Mouse (Mus musculus): ENCODE measurements at regions not wholly inside any gene's neighbourhood (a gene's known extent, or its start where the extent isn't known, plus 50 kb on each side); places are given as distances from the start of the nearest gene placed in this dataset.

- no peak overlapping the region for H3K4me3 ChIP-seq (ENCODE audit: low read depth, low read length)
- no peaks in the 10 kb centered on the region for H3K4me1 ChIP-seq (ENCODE audit: control insufficient read depth, insufficient read depth, insufficient read length, low read length)
- H3K27ac ChIP-seq (ENCODE audit: insufficient read depth, low read depth, low read length) = no peak overlapping the region
- WGBS = 76% methylated on average over 6 of the region's 6 CpGs
- TF ChIP-seq POLR2A (IDR thresholded peaks at IDR 0.05; ENCODE audit: low read depth, low read length) (no peak), CTCF (IDR thresholded peaks at IDR 0.05; ENCODE audit: extremely low read depth, insufficient read length, insufficient replicate concordance, low read depth, low read length) (no peak)
- H3K27me3 ChIP-seq (ENCODE audit: control insufficient read depth, insufficient read depth, low read length) = no peaks in the 10 kb centered on the region
- H3K36me3 ChIP-seq (ENCODE audit: control insufficient read depth, insufficient read depth, low read length) = no peaks in the 10 kb centered on the region
Observed at GRCm38 (mm10) chr7:125250970-125251585, 193.4 kb upstream of the Kdm8 start.

- Histone ChIP-seq H3K4me3 (ENCODE audit: low read depth, low read length) (no peak overlapping the region), H3K27ac (ENCODE audit: insufficient read depth, low read depth, low read length) (no peak overlapping the region), H3K4me1 (ENCODE audit: control insufficient read depth, insufficient read depth, insufficient read length, low read length) (no peaks in the 10 kb centered on the region), H3K27me3 (ENCODE audit: control insufficient read depth, insufficient read depth, low read length) (no peaks in the 10 kb centered on the region), H3K36me3 (ENCODE audit: control insufficient read depth, insufficient read depth, low read length) (no peaks in the 10 kb centered on the region)
- TF ChIP-seq CTCF (IDR thresholded peaks at IDR 0.05; ENCODE audit: extremely low read depth, insufficient read length, insufficient replicate concordance, low read depth, low read length) (no peak), POLR2A (IDR thresholded peaks at IDR 0.05; ENCODE audit: low read depth, low read length) (no peak)
- 21% methylated on average over 4 of the region's 4 CpGs for WGBS
Observed at GRCm38 (mm10) chr7:125254302-125254701, 190.2 kb upstream of the Kdm8 start.

GRCm38 (mm10) chr7:125259016-125259415, 185.5 kb upstream of the Kdm8 start:
- no peak overlapping the region for H3K4me3 ChIP-seq (ENCODE audit: low read depth, low read length)
- no peaks in the 10 kb centered on the region for H3K36me3 ChIP-seq (ENCODE audit: control insufficient read depth, insufficient read depth, low read length)
- H3K27ac ChIP-seq (ENCODE audit: insufficient read depth, low read depth, low read length) = no peak overlapping the region
- no peaks in the 10 kb centered on the region for H3K4me1 ChIP-seq (ENCODE audit: control insufficient read depth, insufficient read depth, insufficient read length, low read length)
- H3K27me3 ChIP-seq (ENCODE audit: control insufficient read depth, insufficient read depth, low read length) = no peaks in the 10 kb centered on the region
- TF ChIP-seq CTCF (IDR thresholded peaks at IDR 0.05; ENCODE audit: extremely low read depth, insufficient read length, insufficient replicate concordance, low read depth, low read length) = no peak
- TF ChIP-seq POLR2A (IDR thresholded peaks at IDR 0.05; ENCODE audit: low read depth, low read length) = no peak

- TF ChIP-seq CTCF (IDR thresholded peaks at IDR 0.05; ENCODE audit: extremely low read depth, insufficient read length, insufficient replicate concordance, low read depth, low read length) = no peak
- no peak for TF ChIP-seq POLR2A (IDR thresholded peaks at IDR 0.05; ENCODE audit: low read depth, low read length)
- 74% methylated on average over 2 of the region's 2 CpGs for WGBS
- Histone ChIP-seq H3K36me3 (ENCODE audit: control insufficient read depth, insufficient read depth, low read length) (no peaks in the 10 kb centered on the region), H3K27ac (ENCODE audit: insufficient read depth, low read depth, low read length) (no peak overlapping the region), H3K27me3 (ENCODE audit: control insufficient read depth, insufficient read depth, low read length) (no peaks in the 10 kb centered on the region), H3K4me3 (ENCODE audit: low read depth, low read length) (no peak overlapping the region), H3K4me1 (ENCODE audit: control insufficient read depth, insufficient read depth, insufficient read length, low read length) (no peaks in the 10 kb centered on the region)
Observed at GRCm38 (mm10) chr7:125262133-125262532, 182.3 kb upstream of the Kdm8 start.

- Histone ChIP-seq H3K4me3 (ENCODE audit: low read depth, low read length) (no peak overlapping the region), H3K36me3 (ENCODE audit: control insufficient read depth, insufficient read depth, low read length) (no peaks in the 10 kb centered on the region), H3K27me3 (ENCODE audit: control insufficient read depth, insufficient read depth, low read length) (no peaks in the 10 kb centered on the region), H3K4me1 (ENCODE audit: control insufficient read depth, insufficient read depth, insufficient read length, low read length) (no peaks in the 10 kb centered on the region), H3K27ac (ENCODE audit: insufficient read depth, low read depth, low read length) (no peak overlapping the region)
- TF ChIP-seq CTCF (IDR thresholded peaks at IDR 0.05; ENCODE audit: extremely low read depth, insufficient read length, insufficient replicate concordance, low read depth, low read length) (no peak), POLR2A (IDR thresholded peaks at IDR 0.05; ENCODE audit: low read depth, low read length) (no peak)
- 48% methylated on average over 12 of the region's 12 CpGs for WGBS
Observed at GRCm38 (mm10) chr7:125262672-125263365, 181.7 kb upstream of the Kdm8 start.

- Histone ChIP-seq H3K27me3 (ENCODE audit: control insufficient read depth, insufficient read depth, low read length) (no peaks in the 10 kb centered on the region), H3K4me1 (ENCODE audit: control insufficient read depth, insufficient read depth, insufficient read length, low read length) (no peaks in the 10 kb centered on the region), H3K27ac (ENCODE audit: insufficient read depth, low read depth, low read length) (no peak overlapping the region), H3K36me3 (ENCODE audit: control insufficient read depth, insufficient read depth, low read length) (no peaks in the 10 kb centered on the region), H3K4me3 (ENCODE audit: low read depth, low read length) (no peak overlapping the region)
- whole genome bisulfite sequencing = 71% methylated on average over 2 of the region's 2 CpGs
- TF ChIP-seq POLR2A (IDR thresholded peaks at IDR 0.05; ENCODE audit: low read depth, low read length) = no peak
- TF ChIP-seq CTCF (IDR thresholded peaks at IDR 0.05; ENCODE audit: extremely low read depth, insufficient read length, insufficient replicate concordance, low read depth, low read length) = no peak
Observed at GRCm38 (mm10) chr7:125263756-125264155, 180.7 kb upstream of the Kdm8 start.

GRCm38 (mm10) chr7:125270711-125271110, 173.8 kb upstream of the Kdm8 start:
- 54% methylated on average over 3 of the region's 3 CpGs for WGBS
- Histone ChIP-seq H3K4me3 (ENCODE audit: low read depth, low read length) (no peak overlapping the region), H3K4me1 (ENCODE audit: control insufficient read depth, insufficient read depth, insufficient read length, low read length) (no peaks in the 10 kb centered on the region), H3K36me3 (ENCODE audit: control insufficient read depth, insufficient read depth, low read length) (no peaks in the 10 kb centered on the region), H3K27me3 (ENCODE audit: control insufficient read depth, insufficient read depth, low read length) (no peaks in the 10 kb centered on the region), H3K27ac (ENCODE audit: insufficient read depth, low read depth, low read length) (no peak overlapping the region)
- TF ChIP-seq CTCF (IDR thresholded peaks at IDR 0.05; ENCODE audit: extremely low read depth, insufficient read length, insufficient replicate concordance, low read depth, low read length) (no peak), POLR2A (IDR thresholded peaks at IDR 0.05; ENCODE audit: low read depth, low read length) (no peak)
